Comparison of ENCODE assay signal across 13 mouse cellular contexts in genomic region chr11:100823543-100824313, GRCm38 (mm10). TPM values are rescaled to one million over a fixed set of nuclear protein-coding genes. Genes with fewer than 3 reads are reported as not detected.
DNase-seq lines count a peak whose midpoint lies in the region; ATAC-seq and TF ChIP-seq lines count a peak whose summit lies in the region.
"Had no signal": no experiment of that assay in that cellular context is flagged by ENCODE, and none has a peak within 500 bp of the region (broad histone marks: within the 10 kb centered on the region; RNA-seq: fewer than 3 reads in every experiment).

No protein-coding gene starts in this region.

- peak; percentile 8 for DNase-seq in hindbrain, postnatal 0 days (ENCODE audit: low spot score)
- DNase-seq in T-cell, adult 2 months (ENCODE audit: low spot score): peak; percentile 92
- peak; percentile 75 for DNase-seq in thymus, postnatal 25 days
- no peak for DNase-seq in kidney, adult 9 months
- no peak for DNase-seq in layer of hippocampus, postnatal 14 days (ENCODE audit: low spot score in 2 of 2)
- DNase-seq: lung, adult 18-20 months had no signal

- H3K27ac ChIP-seq in hindbrain, postnatal 0 days: no peak overlapping the region
- H3K27ac ChIP-seq in hindbrain, embryonic 12.5 days: no peak overlapping the region
- no peak overlapping the region for H3K27ac ChIP-seq in midbrain, embryonic 13.5 days
- H3K27ac ChIP-seq: embryonic facial prominence, embryonic 10.5 days; forebrain, embryonic 13.5 days had no signal

- H3K9me3 ChIP-seq in hindbrain, postnatal 0 days (ENCODE audit: low read length): no peaks in the 10 kb centered on the region
- H3K9me3 ChIP-seq in hindbrain, embryonic 12.5 days (replicated peaks): no peaks in the 10 kb centered on the region
- H3K9me3 ChIP-seq in midbrain, embryonic 13.5 days: no peaks in the 10 kb centered on the region
- H3K9me3 ChIP-seq: embryonic facial prominence, embryonic 10.5 days; forebrain, embryonic 13.5 days; neural tube, embryonic 15.5 days had no signal

- H3K4me3 ChIP-seq in hindbrain, postnatal 0 days (ENCODE audit: low read length): no peak overlapping the region
- H3K4me3 ChIP-seq in hindbrain, embryonic 12.5 days: no peak overlapping the region
- H3K4me3 ChIP-seq in midbrain, embryonic 13.5 days (replicated peaks): no peak overlapping the region
- H3K4me3 ChIP-seq: embryonic facial prominence, embryonic 10.5 days; forebrain, embryonic 13.5 days; neural tube, embryonic 15.5 days had no signal

- no peaks in the 10 kb centered on the region for H3K27me3 ChIP-seq in hindbrain, postnatal 0 days (ENCODE audit: insufficient read depth, low read length)
- H3K27me3 ChIP-seq in hindbrain, embryonic 12.5 days: no peaks in the 10 kb centered on the region
- H3K27me3 ChIP-seq in midbrain, embryonic 13.5 days: no peaks in the 10 kb centered on the region
- H3K27me3 ChIP-seq: neural tube, embryonic 15.5 days had no signal

- H3K36me3 ChIP-seq in hindbrain, postnatal 0 days (ENCODE audit: insufficient read depth, low read length): no peaks in the 10 kb centered on the region
- no peaks in the 10 kb centered on the region for H3K36me3 ChIP-seq in hindbrain, embryonic 12.5 days
- H3K36me3 ChIP-seq in midbrain, embryonic 13.5 days: no peaks in the 10 kb centered on the region
- H3K36me3 ChIP-seq: embryonic facial prominence, embryonic 10.5 days; neural tube, embryonic 15.5 days had no signal

- no peak for ATAC-seq in hindbrain, postnatal 0 days
- no peak for ATAC-seq in hindbrain, embryonic 12.5 days (ENCODE audit: low FRiP score)
- ATAC-seq in megakaryocyte progenitor cell, adult 5-6 weeks (replicated peaks; ENCODE audit: poor library complexity): peak; percentile 54
- ATAC-seq in midbrain, embryonic 13.5 days: no peak
- ATAC-seq: forebrain, embryonic 13.5 days had no signal

- 65% methylated on average over 8 of the region's 8 CpGs for WGBS in hindbrain, postnatal 0 days
- 79% methylated on average over 8 of the region's 8 CpGs for WGBS in hindbrain, embryonic 12.5 days
- 76% methylated on average over 8 of the region's 8 CpGs for WGBS in midbrain, embryonic 13.5 days

- no peak overlapping the region for H3K9ac ChIP-seq in hindbrain, postnatal 0 days (replicated peaks; ENCODE audit: low read length)
- no peak overlapping the region for H3K9ac ChIP-seq in hindbrain, embryonic 12.5 days
- H3K9ac ChIP-seq in midbrain, embryonic 13.5 days (replicated peaks): no peak overlapping the region
- H3K9ac ChIP-seq: forebrain, embryonic 13.5 days; neural tube, embryonic 15.5 days had no signal

- TF ChIP-seq CTCF in hindbrain, postnatal 0 days (IDR thresholded peaks at IDR 0.05; ENCODE audit: low read depth): no peak

- no peak overlapping the region for H3K4me2 ChIP-seq in hindbrain, postnatal 0 days (ENCODE audit: low read depth, low read length)
- no peak overlapping the region for H3K4me2 ChIP-seq in hindbrain, embryonic 12.5 days (replicated peaks)
- H3K4me2 ChIP-seq in midbrain, embryonic 13.5 days (replicated peaks): no peak overlapping the region
- H3K4me2 ChIP-seq: forebrain, embryonic 13.5 days; midbrain, embryonic 11.5 days; neural tube, embryonic 15.5 days had no signal

- no peaks in the 10 kb centered on the region for H3K4me1 ChIP-seq in hindbrain, postnatal 0 days (ENCODE audit: insufficient read depth, low read length)
- 0 out of 2 replicates have a peak, but pooled peaks cover 3% of the 10 kb centered on the region for H3K4me1 ChIP-seq in hindbrain, embryonic 12.5 days
- peaks cover 10% of the 10 kb centered on the region for H3K4me1 ChIP-seq in midbrain, embryonic 13.5 days (replicated peaks)

RNA-seq across cellular contexts. Expression of gene Stat5b, which starts 26.8 kb away (rescaled TPM):
- 21.8 and 25.0 TPM in 2 replicates for total RNA-seq in hindbrain, postnatal 0 days (2014; rRNA removed)
- polyA plus RNA-seq in hindbrain, postnatal 0 days (2015; fragmentation: Nextera tagmentation; extraction: Ambion mirVana): 12.5 and 12.8 TPM in 2 replicates
- 17.3 and 20.5 TPM in 2 replicates for polyA plus RNA-seq in hindbrain, embryonic 12.5 days (2016; fragmentation: Nextera tagmentation; extraction: Ambion mirVana)
- 31.1 and 32.2 TPM in 2 replicates for total RNA-seq in megakaryocyte progenitor cell, adult 5-6 weeks (2015)
- 29.4 and 37.2 TPM in 2 replicates for total RNA-seq in megakaryocyte progenitor cell, adult 5-6 weeks (2017)
- 14.0 and 14.5 TPM in 2 replicates for polyA plus RNA-seq in midbrain, embryonic 13.5 days (2015; fragmentation: Nextera tagmentation; extraction: Ambion mirVana)
- total RNA-seq in layer of hippocampus, postnatal 14 days (2021): 10 to 100 TPM; 12.5 to 16.2 TPM

RNA-seq across cellular contexts. Expression of gene Stat5a, which starts 35.4 kb away (rescaled TPM):
- total RNA-seq in hindbrain, postnatal 0 days (2014; rRNA removed): 4.1 and 5.5 TPM in 2 replicates
- polyA plus RNA-seq in hindbrain, postnatal 0 days (2015; fragmentation: Nextera tagmentation; extraction: Ambion mirVana): 2.5 and 3.3 TPM in 2 replicates
- 1.4 and 2.8 TPM in 2 replicates for polyA plus RNA-seq in hindbrain, embryonic 12.5 days (2016; fragmentation: Nextera tagmentation; extraction: Ambion mirVana)
- total RNA-seq in megakaryocyte progenitor cell, adult 5-6 weeks (2015): 25.3 and 31.0 TPM in 2 replicates
- total RNA-seq in megakaryocyte progenitor cell, adult 5-6 weeks (2017): 31.5 and 32.4 TPM in 2 replicates
- 1.3 and 1.7 TPM in 2 replicates for polyA plus RNA-seq in midbrain, embryonic 13.5 days (2015; fragmentation: Nextera tagmentation; extraction: Ambion mirVana)
- total RNA-seq in layer of hippocampus, postnatal 14 days (2021): 1 to 10 TPM; 4.4 to 5.1 TPM

RNA-seq across cellular contexts. Expression of gene Ghdc, which starts 53.0 kb away (rescaled TPM):
- 15.9 and 20.9 TPM in 2 replicates for total RNA-seq in hindbrain, postnatal 0 days (2014; rRNA removed)
- 7.5 and 8.3 TPM in 2 replicates for polyA plus RNA-seq in hindbrain, postnatal 0 days (2015; fragmentation: Nextera tagmentation; extraction: Ambion mirVana)
- polyA plus RNA-seq in hindbrain, embryonic 12.5 days (2016; fragmentation: Nextera tagmentation; extraction: Ambion mirVana): 4.4 and 4.7 TPM in 2 replicates
- total RNA-seq in megakaryocyte progenitor cell, adult 5-6 weeks (2015): 1.8 and 3.1 TPM in 2 replicates
- total RNA-seq in megakaryocyte progenitor cell, adult 5-6 weeks (2017): 1.4 and 1.6 TPM in 2 replicates
- 2.9 and 4.0 TPM in 2 replicates for polyA plus RNA-seq in midbrain, embryonic 13.5 days (2015; fragmentation: Nextera tagmentation; extraction: Ambion mirVana)
- 1 to 10 TPM; 7.0 to 8.7 TPM for total RNA-seq in layer of hippocampus, postnatal 14 days (2021)

Comparison
In these comparisons a context has a peak if more than half of its experiments do, and no peak if none do; other contexts are left out.
1. DNase-seq: peak in hindbrain, postnatal 0 days (single experiment), T-cell, adult 2 months (single experiment) and thymus, postnatal 25 days (single experiment); none in kidney, adult 9 months (single experiment) and layer of hippocampus, postnatal 14 days (0 of 2).